Mouse (Mus musculus) gastrocnemius, postnatal 14 days (tissue): Measurements from ENCODE around the gene Mapk7. TPM values are rescaled to one million over a fixed set of nuclear protein-coding genes. Genes with fewer than 3 reads are reported as not detected.

Experiments used
- DNase-seq: peaks from one replicate; pipeline ENCODE4 v3.0.0; 2021; ENCODE audit warnings: mixed read lengths
- intact Hi-C: fragments of 180-260 bp; cut with DNase I; formaldehyde crosslinking; loops from one replicate; pipeline ENCODE4 v1.15.1; 2025; ENCODE audit warnings: low total_unique reads
- total RNA-seq, 2 experiments: library from RNA; stranded (reverse); gene quantifications; 2 replicates each; pipeline ENCODE4 v1.2.3; 2021

The Mapk7 gene
- total RNA-seq, 2 experiments from 2014 or later = 5.9 TPM

DNA sequence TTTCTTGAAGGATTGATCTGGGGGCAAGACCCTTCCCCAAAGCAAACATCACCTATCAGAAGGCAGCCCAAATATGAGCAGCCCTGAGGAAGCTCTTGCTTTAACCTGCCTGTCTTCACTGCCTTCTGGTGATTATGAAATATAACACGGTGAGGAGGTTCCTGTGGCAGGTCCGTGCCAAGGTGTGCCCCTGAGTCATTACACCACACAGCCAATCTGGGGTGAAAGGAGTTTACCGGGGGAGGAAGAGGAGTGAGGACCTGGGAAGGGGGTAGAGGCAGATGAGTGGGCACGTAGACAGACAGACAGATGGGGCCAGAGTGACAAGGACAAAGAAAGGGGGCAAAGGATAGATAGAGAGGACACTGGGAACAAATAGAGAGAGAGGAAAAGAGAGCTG, 20.6 kb downstream of the Mapk7 start:
- no peak for DNase-seq
- intact Hi-C loops = no loop called here

DNA sequence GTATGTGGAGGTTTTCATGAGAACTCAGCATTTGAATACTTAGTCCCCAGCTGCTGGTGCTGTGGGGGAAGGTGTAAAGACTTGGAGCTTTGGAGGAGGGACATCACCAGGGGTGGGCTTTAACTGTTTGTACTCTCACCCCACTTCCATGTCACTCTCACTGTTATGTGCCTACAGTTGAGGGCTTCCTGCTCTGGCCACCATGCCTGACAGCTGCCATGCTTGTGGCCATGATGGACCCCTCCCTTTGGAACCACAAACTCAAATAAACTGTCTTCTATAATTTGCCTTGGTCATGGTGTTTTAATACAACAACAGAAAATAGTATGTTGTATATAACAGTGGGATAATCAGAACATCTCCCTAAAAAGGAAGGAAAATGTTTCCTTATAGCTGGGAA, 23.3 kb downstream of the Mapk7 start:
- DNase-seq = no peak
- intact Hi-C loops = no loop called here

DNA sequence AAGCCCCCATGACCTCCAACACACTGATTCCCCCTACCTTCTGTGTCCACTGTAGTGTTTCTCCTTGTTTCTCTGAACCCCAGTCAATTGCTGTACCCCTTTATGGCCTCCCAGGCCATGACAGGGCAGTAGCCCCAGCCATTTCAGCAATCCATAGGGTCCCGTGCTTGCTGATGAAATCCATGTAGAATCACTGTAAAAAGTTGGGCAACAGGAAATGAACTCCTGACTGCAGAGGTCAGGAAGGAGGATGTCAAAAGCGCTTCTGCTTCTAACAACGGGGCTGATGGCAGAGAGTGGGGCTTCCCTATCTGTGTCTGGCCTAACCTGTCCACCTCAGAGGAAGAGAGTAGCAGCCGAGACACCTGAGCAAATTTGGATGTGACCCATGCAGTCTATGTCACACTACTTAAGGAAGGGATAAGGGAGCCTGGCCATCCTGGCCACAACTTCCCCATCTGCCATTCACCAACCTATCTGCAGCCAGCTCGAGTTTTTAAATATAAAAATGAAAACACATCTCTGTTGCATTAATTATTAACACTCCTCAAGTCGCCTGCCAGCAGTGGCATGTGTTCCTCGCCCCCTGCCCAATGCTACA, 24.8 kb downstream of the Mapk7 start:
- intact Hi-C loops = no loop called here
- no peak for DNase-seq

DNA sequence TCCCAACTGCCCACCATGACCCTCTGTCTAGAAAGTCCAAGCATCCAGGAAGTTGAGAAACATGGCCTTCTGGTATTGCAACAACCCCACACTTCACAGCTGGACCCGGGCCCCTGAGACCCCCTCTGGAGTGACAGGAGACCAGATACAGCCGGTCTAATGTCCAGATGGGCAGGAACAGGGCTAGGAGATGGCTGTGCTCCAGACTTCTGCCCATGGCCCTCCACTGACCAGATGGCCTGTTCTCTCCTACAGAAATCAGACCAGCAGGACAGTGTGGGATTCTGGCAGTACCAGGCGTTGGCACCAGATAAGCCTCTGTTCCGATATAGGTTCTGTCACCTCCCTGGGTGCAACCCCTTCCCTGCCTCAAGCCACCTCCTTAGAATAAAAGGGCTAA, 25.7 kb downstream of the Mapk7 start:
- DNase-seq = no peak
- intact Hi-C loops = no loop called here

DNA sequence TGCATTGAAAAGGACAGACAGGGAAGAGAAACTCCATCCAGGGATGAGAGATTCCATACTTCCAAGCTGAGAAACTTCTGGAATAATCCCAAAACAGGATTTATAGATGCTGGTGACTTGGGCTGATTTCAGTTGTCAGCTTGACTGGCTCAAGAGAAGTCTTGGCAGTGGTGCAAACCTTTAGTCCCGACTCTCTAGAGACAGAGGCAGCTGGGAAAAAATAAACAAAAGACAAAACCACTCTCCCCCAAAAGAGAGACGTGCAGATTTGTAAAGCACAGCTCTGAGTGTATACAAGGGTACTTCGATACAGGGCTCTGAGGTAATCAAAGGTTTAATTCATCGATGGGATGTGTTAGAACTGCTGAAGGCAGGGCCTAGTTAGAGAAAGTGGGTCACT, 28.8 kb downstream of the Mapk7 start:
- intact Hi-C loops = no loop called here
- no peak for DNase-seq

DNA sequence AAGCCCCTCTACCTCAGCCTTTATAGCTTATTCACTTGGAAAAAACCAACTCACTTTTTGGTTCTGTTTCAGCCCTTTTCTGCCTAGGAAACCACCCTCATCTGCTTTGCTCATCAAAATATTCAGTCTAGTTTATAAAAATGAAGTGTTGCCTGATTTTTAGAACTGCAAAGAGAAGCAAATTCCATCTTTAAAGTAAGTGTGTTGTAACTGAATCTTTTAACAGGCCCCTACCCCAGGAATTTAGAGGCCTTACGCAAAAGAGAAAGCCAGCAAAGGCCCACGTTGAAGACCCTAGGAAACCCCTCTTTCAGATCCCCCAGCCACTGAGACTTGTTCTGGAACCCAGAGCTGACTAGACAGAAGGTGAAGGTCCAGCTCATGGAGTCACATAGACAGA, 30.1 kb downstream of the Mapk7 start:
- no peak for DNase-seq
- intact Hi-C loops = no loop called here

DNA sequence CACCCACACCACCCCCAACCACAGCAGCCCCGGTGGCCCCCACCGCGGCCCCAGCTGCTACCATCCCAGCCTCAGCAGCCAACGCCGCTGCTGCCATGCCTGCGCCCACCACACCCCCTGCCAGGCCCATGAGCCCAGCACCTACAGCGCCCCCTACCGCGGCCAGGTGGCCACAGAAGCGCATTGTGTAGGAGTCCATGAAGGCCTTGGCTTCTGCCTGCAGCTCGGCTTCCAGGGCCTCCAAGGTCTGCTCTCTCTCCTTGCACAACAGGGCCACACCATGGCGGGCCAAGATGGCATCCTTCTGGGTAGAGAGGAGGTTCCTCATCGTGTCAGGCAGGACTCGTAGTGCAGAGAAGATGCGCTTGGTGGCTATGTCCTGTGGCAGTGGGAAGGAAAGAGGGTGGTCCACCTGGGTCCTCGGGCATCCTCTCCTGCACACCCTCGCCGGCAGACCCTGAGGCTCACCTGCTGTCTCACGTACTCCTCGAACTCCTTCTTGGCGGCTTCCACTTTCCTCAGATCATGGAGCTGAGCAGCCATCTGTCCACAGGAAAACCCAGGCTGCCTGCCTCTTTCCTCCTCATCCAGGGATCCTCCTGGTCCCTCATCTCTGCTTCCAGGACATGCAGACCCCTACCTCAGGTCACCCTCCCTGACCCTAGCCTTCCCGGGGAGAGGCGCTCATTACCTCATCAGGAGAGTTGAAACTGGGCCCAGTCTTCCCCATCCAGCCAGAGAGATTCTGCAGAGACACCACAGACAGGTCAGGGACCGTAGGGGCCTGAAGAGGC, 44.5 kb downstream of the Mapk7 start:
- intact Hi-C loops = no loop called here
- no peak for DNase-seq

DNA sequence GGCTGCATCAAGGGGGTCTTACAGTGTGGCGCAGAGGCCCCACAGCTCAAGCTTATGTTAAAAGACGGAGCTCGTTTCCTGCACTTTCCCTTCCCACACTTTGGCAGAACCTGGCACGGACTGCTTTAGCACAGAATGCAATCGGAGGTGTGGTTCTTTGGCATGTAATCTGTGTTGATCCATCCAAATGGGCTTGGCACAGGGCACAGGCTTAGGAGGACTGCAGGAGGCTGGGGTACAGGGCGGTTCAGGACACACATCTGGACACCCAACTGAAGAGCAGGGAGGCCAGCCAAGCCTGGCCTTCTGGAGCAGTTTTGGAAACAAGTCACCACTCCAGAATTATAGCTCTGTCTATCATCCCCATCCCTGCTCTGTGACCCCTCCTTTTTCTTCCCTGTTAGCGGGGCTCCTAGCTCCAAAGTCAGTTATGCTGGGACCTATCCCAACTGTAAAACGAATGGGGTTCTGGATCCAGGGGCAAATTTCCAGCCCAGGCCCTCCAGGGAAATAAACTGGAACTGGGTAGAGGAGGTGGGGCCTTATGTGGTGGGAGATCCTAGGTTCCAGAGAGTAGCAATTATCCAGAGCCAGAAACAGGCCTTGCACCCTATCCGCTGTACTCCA, 45.5 kb downstream of the Mapk7 start:
- DNase-seq = peak; percentile 74
- intact Hi-C loops = no loop called here

DNA sequence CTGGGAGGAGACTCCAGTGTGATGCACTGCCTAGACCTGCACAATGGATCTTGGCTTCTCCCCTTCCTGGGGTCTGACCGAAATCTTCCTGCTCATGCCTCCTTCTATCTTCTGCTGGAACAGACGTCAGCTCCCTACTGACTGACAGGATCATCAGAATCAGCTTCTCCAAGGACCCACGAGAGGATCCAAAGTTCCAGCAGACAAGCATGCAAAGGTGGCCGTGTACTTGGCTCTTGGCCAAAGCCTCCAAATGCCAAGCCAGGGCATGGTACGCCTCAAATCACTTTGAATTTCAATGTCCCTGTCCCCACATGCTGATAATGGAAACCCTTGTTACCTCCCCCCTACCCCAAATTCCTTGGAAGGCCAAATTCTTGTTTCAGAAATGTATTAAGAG, 46.2 kb downstream of the Mapk7 start:
- intact Hi-C loops = no loop called here
- no peak for DNase-seq

DNA sequence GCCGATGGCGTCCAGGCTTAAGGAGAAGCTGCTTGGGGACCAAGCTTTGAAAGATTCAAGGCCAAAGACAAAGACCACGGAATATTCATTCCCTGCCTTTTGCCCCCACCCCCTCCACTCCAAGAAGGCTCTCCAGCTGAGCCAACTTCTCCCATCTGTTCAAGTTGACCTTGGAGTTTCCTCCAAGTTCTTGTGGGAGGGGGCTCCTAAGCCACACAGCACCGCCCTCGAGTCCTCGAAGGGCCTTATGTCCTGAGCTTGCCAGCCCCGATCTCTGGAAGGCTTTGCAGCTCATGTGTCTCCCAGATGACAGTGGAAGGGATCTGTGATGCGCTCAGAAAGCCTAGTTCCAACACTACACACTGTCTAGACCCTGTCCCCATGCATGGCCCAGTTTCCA, 46.9 kb downstream of the Mapk7 start:
- peak; percentile 57 for DNase-seq
- intact Hi-C loops = no loop called here

DNA sequence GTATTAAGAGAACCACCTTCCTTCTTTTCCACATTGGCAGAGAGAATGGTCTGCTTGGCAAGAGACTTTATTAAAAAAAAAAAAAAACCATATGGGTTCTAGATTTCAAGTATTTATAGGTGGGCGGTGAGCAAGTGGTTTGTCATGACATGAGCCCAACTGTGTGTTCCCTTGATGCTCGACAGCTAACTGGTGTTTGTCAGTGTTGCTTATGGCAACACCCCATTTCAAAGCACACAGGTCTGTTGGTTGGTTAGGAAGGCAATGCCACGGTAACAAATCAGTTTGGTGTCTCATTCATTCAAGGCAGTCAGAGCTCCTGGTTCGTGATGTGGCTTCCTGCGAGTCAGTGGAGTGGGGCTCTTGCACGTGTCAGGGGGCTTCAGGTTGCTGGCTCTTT, 50.4 kb downstream of the Mapk7 start:
- intact Hi-C loops = no loop called here
- DNase-seq = no peak

DNA sequence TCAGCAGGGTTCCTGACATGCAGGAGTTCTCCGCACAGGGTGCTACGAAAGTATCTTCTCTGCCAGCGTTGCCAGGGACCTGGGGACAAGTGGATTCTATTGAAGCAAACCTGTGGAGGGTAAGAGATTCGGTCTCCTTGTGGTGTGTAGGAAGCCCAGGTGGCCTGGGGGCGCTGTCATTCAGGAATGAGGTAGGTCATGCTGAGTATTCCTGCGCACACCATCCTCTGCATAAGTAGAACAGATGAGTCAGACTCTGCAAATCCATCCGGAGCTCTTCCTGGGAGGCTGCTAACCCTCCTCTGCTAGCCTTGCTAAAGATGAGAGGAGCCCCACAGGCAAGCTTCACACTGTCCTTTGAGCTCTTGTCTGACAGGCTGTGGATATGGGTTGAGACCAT, 52.5 kb downstream of the Mapk7 start:
- DNase-seq = no peak
- intact Hi-C loops = no loop called here

DNA sequence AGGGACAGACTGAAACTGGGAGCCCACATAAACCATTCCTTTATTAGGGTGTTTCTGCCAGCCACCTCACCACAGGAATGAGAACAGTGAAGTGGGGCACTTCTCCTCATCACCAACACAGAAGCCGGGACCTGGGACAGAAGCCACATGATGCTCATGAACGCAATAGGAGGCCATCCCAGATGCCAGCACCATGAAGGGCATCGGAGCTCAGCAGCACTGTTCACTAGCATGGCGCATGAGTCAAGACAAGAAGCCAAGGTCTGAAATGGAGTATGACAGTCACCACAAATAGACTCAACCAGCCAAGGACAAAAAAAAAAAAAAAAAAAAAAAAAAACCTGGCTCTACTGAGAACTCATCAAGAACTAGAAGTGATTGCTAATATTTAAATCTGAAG, 53.8 kb downstream of the Mapk7 start:
- DNase-seq = no peak
- intact Hi-C loops = no loop called here

DNA sequence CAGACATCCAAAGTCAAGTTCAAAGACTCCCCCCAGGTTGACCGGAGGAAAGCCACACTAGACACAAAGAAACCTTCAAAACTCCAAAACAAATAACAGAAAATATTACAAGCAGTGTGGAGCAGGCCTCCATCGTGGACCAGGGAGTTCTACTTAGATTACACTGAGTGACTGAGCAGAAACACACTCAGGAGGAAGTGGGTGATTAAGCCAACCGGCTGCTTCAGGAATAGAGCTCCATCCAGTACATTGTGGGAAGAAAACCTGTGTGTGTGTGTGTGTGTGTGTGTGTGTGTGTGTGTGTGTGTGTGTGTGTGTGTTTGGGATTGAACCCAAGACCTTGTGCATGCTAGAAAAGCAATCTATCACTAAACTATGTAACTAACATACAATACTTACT, 55.0 kb downstream of the Mapk7 start:
- no peak for DNase-seq

More for the DNA sequence above, 55.0 kb downstream of the Mapk7 start:
- intact Hi-C loops = no loop called here

Other genes with a start within 250 kb of the Mapk7 start
- 10 to 100 TPM; 16.7 to 18.3 TPM for gene Aldh3a2, start 226.9 kb downstream of the Mapk7 start, total RNA-seq
- gene Slc47a2, start 151.5 kb downstream of the Mapk7 start, total RNA-seq = not detected
- gene Slc47a1, start 116.1 kb downstream of the Mapk7 start, total RNA-seq = 1 to 10 TPM; 5.9 to 7.7 TPM
- 1 to 10 TPM in 1 of 2 experiments, under 1 TPM in 1; 0.86 to 1.1 TPM for gene Rnf112, start 40.3 kb downstream of the Mapk7 start, total RNA-seq
- gene Mfap4, start 9.0 kb downstream of the Mapk7 start, total RNA-seq = 100 to 1,000 TPM; 142 to 192 TPM
- 1 to 10 TPM; 7.6 to 7.9 TPM for gene B9d1, start 10.7 kb upstream of the Mapk7 start, total RNA-seq
- gene Epn2, start 85.3 kb upstream of the Mapk7 start, total RNA-seq = 10 to 100 TPM; 19.4 to 24.8 TPM
- 1 to 10 TPM; 7.0 to 9.9 TPM for gene Grap, start 158.9 kb upstream of the Mapk7 start, total RNA-seq
- gene Fam83g, start 189.7 kb upstream of the Mapk7 start, total RNA-seq = under 1 TPM; 0.09 to 0.10 TPM
- gene Slc5a10, start 226.4 kb upstream of the Mapk7 start, total RNA-seq = not detected